Comparison of ENCODE assay signal across 8 mouse cellular contexts in the genomic region with DNA sequence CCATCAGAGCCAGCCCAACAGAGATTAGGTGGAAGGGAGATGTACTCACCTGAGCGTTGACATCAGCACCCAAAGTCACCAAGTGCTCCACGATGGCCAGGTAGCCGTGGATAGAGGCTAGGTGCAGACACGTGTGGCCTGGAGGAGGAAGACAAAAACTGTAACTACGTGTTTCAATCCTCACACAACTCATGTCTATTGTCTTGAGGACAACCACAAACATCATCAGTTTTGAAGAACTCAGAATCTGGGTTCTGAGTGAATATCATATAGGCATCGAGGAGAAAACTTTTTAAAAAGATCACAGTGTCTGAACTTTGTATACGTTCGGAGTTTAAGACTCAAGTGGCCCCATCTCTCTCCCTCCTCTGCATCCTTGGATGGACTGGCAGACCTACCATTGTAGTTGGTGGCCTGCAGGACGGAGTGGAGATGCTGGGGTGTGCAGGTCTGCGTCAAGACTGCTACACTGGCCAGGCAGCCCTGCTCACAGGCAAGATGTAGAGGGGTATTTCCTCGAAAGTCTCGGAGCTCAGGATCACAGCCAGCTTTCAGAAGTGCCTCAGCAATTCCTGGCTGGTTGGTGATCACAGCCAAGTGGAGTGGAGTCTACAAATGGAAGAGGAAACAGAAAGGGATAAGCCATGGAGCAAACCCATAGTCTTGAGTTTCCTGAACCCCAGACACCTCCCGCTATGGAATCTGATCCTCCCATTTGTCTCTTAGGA. TPM values are rescaled to one million over a fixed set of nuclear protein-coding genes. Genes with fewer than 3 reads are reported as not detected.
DNase-seq lines count a peak whose midpoint lies in the region; ATAC-seq lines count a peak whose summit lies in the region.

No protein-coding gene starts in this region.

- WGBS in heart, embryonic 12.5 days = 76% methylated on average over 13 of the region's 13 CpGs
- WGBS in midbrain, embryonic 13.5 days = 86% methylated on average over 13 of the region's 13 CpGs

- peak; percentile 29 for DNase-seq in thymus, postnatal 14 days
- no peak for DNase-seq in thymus, postnatal 25 days
- peak; percentile 28 to 35 for DNase-seq in cerebellum, postnatal 14 days
- DNase-seq in kidney, postnatal 36 days = peak; percentile 36 to 37
- no peak for DNase-seq in ovary, postnatal 10 days (ENCODE audit: low spot score)

- H3K4me3 ChIP-seq in heart, embryonic 12.5 days = peak overlapping the region; percentile 96
- H3K4me3 ChIP-seq in midbrain, embryonic 13.5 days (replicated peaks) = peak overlapping the region; percentile 87

- no peak for ATAC-seq in heart, embryonic 12.5 days (ENCODE audit: insufficient number of reproducible peaks, low FRiP score)
- no peak for ATAC-seq in midbrain, embryonic 13.5 days
- ATAC-seq in activated CD4-positive, CD25-positive, alpha-beta regulatory T cell, adult 4 months = no peak

- H3K27me3 ChIP-seq in heart, embryonic 12.5 days (replicated peaks) = no peaks in the 10 kb centered on the region
- H3K27me3 ChIP-seq in midbrain, embryonic 13.5 days = peaks cover 3% of the 10 kb centered on the region; the same call in 1 of the 2 replicates

- peaks cover 24% of the 10 kb centered on the region for H3K4me1 ChIP-seq in heart, embryonic 12.5 days (replicated peaks)
- H3K4me1 ChIP-seq in midbrain, embryonic 13.5 days (replicated peaks) = peaks cover 27% of the 10 kb centered on the region

- no peaks in the 10 kb centered on the region for H3K9me3 ChIP-seq in heart, embryonic 12.5 days (replicated peaks)
- no peaks in the 10 kb centered on the region for H3K9me3 ChIP-seq in midbrain, embryonic 13.5 days

- H3K27ac ChIP-seq in heart, embryonic 12.5 days (ENCODE audit: poor library complexity, severe bottlenecking) = peak overlapping the region; percentile 100
- H3K27ac ChIP-seq in midbrain, embryonic 13.5 days = 0 out of 2 replicates have a peak overlapping the region, but pooled peaks have one; percentile 99

- H3K4me2 ChIP-seq in heart, embryonic 12.5 days = peak overlapping the region; percentile 91
- peak overlapping the region; percentile 87 for H3K4me2 ChIP-seq in midbrain, embryonic 13.5 days (replicated peaks)

- peak overlapping the region; percentile 99; the same call in 1 of the 2 replicates for H3K9ac ChIP-seq in heart, embryonic 12.5 days
- peak overlapping the region; percentile 94 for H3K9ac ChIP-seq in midbrain, embryonic 13.5 days (replicated peaks)

- peaks cover 46% of the 10 kb centered on the region for H3K36me3 ChIP-seq in heart, embryonic 12.5 days
- H3K36me3 ChIP-seq in midbrain, embryonic 13.5 days = peaks cover 44% of the 10 kb centered on the region

RNA-seq across cellular contexts. Expression of a gene that starts 1.6 kb away (rescaled TPM):
- polyA plus RNA-seq in heart, embryonic 12.5 days (2016; fragmentation: Nextera tagmentation; extraction: Ambion mirVana) = 38.8 and 45.0 TPM in 2 replicates
- polyA plus RNA-seq in midbrain, embryonic 13.5 days (2015; fragmentation: Nextera tagmentation; extraction: Ambion mirVana) = 48.8 and 52.9 TPM in 2 replicates
- 100 to 1,000 TPM; 513 to 551 TPM for polyA plus RNA-seq in activated CD4-positive, CD25-positive, alpha-beta regulatory T cell, adult 4 months (2017; shearing (Covaris generic))

Comparison
In these comparisons a context has a peak if more than half of its experiments do, and no peak if none do; other contexts are left out.
1. DNase-seq: peak in thymus, postnatal 14 days (single experiment), cerebellum, postnatal 14 days (2 of 2) and kidney, postnatal 36 days (2 of 2); none in thymus, postnatal 25 days (single experiment) and ovary, postnatal 10 days (single experiment).